Mouse (Mus musculus) spleen, postnatal 10 days (tissue): ENCODE measurements around the gene Zfp97.
"Not testable (repeated sequence)": the region's sequence is repeated elsewhere in the genome, so short reads cannot be mapped to it uniquely, and the experiment has no call there.

Experiments
- DNase-seq, 2 experiments: peaks; one replicate each; pipeline ENCODE4 v3.0.0; 2021 to 2022; ENCODE audit warnings: low spot score in 2 of 2

Gene Zfp97

GRCm38 (mm10) chr17:17120830-17121502, at the start of gene Zfp97:
TSS of gene Zfp97 (plus strand) at chr17:17121415.
- DNase-seq: not testable (repeated sequence)

GRCm38 (mm10) chr17:17178757-17179413, 57.7 kb downstream of the Zfp97 start:
- DNase-seq: not testable (repeated sequence)

DNA sequence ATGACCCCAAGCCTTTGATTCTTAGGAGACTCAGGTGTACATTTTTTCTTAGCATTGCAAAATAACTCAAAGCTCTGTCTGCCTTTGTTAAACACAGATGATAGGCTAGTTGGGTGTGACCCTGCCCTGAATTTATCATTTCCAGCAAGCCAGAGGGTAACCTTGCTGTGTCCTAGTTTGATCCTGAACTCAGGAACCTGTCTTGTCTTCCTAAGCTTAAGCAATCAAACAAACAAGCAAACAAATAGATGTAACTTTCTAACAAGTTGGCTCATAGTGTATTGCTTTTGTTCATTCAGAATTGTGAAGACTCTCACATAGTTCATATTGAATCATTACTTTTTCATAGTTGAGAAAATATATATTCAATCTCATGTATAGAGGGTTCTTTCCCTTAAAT, 73.5 kb downstream of the Zfp97 start:
- not testable (repeated sequence) for DNase-seq

DNA sequence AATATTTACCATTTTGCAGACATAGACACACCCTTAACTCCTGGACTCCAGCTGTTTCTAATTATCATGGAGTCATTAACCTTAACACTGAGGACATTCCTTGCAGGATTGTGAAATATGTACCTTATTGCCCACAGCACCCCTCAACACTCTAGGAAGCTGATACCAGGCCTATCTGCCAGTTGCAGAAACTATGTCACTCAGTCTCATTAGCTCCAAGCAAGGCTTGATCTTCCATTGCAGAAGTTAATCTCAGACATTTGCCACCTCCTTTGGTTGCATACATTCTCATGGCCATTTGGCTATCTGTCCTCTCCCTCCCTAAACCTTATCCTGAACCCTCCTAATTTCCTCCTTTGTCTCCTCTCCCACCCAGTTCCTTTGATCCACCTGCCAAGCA, 74.0 kb downstream of the Zfp97 start:
- no peak for DNase-seq

DNA sequence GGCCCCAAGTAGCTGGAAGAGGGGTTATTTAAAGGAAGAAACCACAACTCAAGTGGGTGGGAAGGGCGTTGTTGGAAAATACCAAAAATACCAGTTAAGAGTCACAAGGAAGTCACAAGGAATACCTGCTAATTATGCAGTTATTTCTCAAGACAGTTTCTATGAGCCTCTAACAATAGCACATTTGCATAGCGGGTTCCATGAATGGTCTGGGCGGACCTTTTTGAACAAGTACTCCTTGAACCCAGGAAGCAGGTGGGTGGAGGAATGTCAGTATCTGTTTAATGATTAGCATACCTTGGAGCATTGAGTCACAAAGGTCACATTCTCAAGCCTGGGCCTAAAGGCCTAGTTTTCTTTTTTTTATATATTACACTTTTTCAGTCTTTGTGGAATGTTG, 74.9 kb downstream of the Zfp97 start:
- not testable (repeated sequence) for DNase-seq
